Mouse (Mus musculus) heart, adult 2 months (tissue): Measurements from ENCODE around the gene Tbc1d10a. TPM values are rescaled to one million over a fixed set of nuclear protein-coding genes. Genes with fewer than 3 reads are reported as not detected.
A peak's percentile ranks its signal among the peaks of the same experiment; 100 is the strongest.

Experiments used
- DNase-seq, 2 experiments: peaks; one replicate each; pipeline ENCODE4 v3.0.0; 2021
- H3K27ac ChIP-seq: fragments of 200-600 bp; 2 replicates; pipeline ENCODE4 v1.8.1; 2022
- H3K27me3 ChIP-seq: fragments of 200-500 bp; 2 replicates; pipeline ENCODE4 v1.6.1; 2012; ENCODE audit warnings: mild to moderate bottlenecking, low read length, inconsistent platforms, mixed read lengths; ENCODE audit not compliant: control insufficient read depth, insufficient read depth
- H3K36me3 ChIP-seq: fragments of 200-500 bp; 2 replicates; pipeline ENCODE4 v1.6.1; 2012; ENCODE audit warnings: low read length, inconsistent platforms; ENCODE audit not compliant: control insufficient read depth, insufficient read depth
- H3K4me1 ChIP-seq: fragments of 200-500 bp; 2 replicates; pipeline ENCODE4 v1.6.1; 2011; ENCODE audit warnings: low read length; ENCODE audit not compliant: control insufficient read depth, insufficient read depth
- H3K4me3 ChIP-seq: fragments of 200-600 bp; 2 replicates; pipeline ENCODE4 v1.8.1; 2022
- H3K79me2 ChIP-seq: fragments of 200-500 bp; replicated peaks from 2 replicates; pipeline ENCODE4 v1.6.1; 2012; ENCODE audit warnings: mild to moderate bottlenecking, inconsistent platforms, low read length, moderate library complexity, mixed read lengths; ENCODE audit not compliant: control insufficient read depth, insufficient read depth
- H3K9ac ChIP-seq: fragments of 200-500 bp; 2 replicates; pipeline ENCODE4 v1.6.1; 2012; ENCODE audit warnings: low read depth, mild to moderate bottlenecking, control low read depth, inconsistent platforms, low read length, mixed read lengths
- CTCF ChIP-seq: fragments of 200-600 bp; IDR thresholded peaks from 2 replicates; pipeline ENCODE4 v1.8.1; 2022; ENCODE audit warnings: antibody characterized with exemption, mild to moderate bottlenecking, moderate library complexity
- EP300 ChIP-seq: fragments of 200-500 bp; IDR thresholded peaks from 2 replicates; pipeline ENCODE4 v1.6.1; 2011; ENCODE audit warnings: low read depth, low read length, control low read depth; ENCODE audit not compliant: insufficient read depth
- POLR2A ChIP-seq: fragments of 200-500 bp; IDR thresholded peaks from 2 replicates; pipeline ENCODE4 v1.6.1; 2011; ENCODE audit warnings: mild to moderate bottlenecking, low read depth, low read length, control low read depth; ENCODE audit not compliant: insufficient read depth
- WGBS: fragments of 180-500 bp; shearing (Covaris S2); methylation state at CpG from one replicate; pipeline ENCODE4 v1.1.7; 2018; 5-methylcytosine and 5-hydroxymethylcytosine counted together
- intact Hi-C: fragments of 180-260 bp; cut with DNase I; formaldehyde crosslinking; loops from one replicate; pipeline ENCODE4 v1.15.1; 2025
- polyA plus RNA-seq: library from polyadenylated mRNA; depleted of rRNA; stranded (reverse); fragments of >200 nt; gene quantifications from 2 replicates; pipeline ENCODE4 v1.2.3, GENCODE M21; 2012
- total RNA-seq, 2 experiments: library from RNA; stranded (reverse); gene quantifications; 2 replicates each; pipeline ENCODE4 v1.2.3; 2021

The Tbc1d10a gene
- total and polyA plus RNA-seq, 3 experiments = 10.1 to 17.3 (median 10.7) TPM

DNA sequence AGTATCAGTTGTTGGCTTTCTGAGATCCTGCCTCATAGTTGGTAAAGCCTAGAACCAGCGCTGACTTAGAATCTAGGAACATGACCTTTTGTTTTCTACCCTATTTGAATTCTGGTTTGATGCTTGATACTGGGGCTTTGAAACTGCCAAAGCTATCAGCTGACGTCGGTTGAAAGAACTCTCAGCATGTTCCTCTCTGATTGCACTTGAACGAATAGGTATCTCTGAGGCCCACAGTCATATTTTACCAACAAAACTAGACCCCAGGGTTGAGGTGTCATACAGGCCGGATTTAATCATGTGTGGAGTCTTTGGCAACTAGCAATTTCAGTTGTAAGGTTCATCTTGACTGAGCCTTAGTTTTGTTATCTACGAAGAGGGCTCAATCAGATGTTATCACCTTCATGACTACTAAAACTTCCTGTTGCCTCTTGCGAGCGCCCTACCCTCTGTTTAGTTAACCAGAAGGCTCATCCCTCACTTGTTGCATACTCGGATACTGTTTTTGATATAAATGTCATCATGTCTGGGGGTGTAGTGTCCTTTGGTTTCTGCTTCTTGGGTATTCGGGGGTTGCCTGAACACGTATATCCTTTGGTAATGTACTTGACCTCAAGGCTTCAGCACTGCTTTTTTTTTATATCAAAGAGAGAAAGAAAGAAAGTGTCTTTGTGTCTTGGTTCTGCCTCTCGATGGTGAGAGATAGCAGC, 16.6 kb downstream of the Tbc1d10a start:
- intact Hi-C loops = loop anchor here (2.0 kb wide), 1 partner anchor 16 kb away; the partner anchor contains the start of gene Castor1
- TF ChIP-seq CTCF (no peak), POLR2A (no peak), EP300 (no peak)
- H3K36me3 ChIP-seq = peaks cover 10% of the 10 kb centered on the region
- H3K4me1 ChIP-seq = peaks cover 30% of the 10 kb centered on the region
- no peak overlapping the region for H3K4me3 ChIP-seq
- 45% methylated on average over 12 of the region's 12 CpGs for WGBS
- H3K79me2 ChIP-seq = peaks cover 2% of the 10 kb centered on the region; the same call in 1 of the 2 replicates
- H3K9ac ChIP-seq = 0 out of 2 replicates have a peak overlapping the region, but pooled peaks have one; percentile 31
- no peak for DNase-seq
- H3K27me3 ChIP-seq = no peaks in the 10 kb centered on the region
- peak overlapping the region; percentile 84 for H3K27ac ChIP-seq

DNA sequence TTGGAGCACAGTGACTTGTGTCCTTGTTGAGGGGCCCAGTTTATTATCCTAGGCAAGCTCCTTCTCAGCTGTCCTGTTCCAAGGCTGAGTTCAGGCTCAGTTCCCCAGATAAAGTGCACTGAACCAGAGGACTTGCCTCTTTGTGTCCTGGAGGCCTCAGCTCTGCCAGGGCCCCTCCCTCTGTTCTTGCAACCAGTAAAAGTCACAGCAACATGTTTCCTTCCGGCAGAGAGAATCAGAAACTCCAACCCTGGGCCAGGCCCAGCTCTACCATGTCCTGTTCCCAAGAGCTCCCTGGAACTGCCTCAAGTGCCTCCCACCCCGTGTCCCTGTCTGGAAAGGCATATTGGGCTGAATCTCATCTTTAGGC, 17.1 kb downstream of the Tbc1d10a start:
- peaks cover 2% of the 10 kb centered on the region; the same call in 1 of the 2 replicates for H3K79me2 ChIP-seq
- H3K9ac ChIP-seq = 0 out of 2 replicates have a peak overlapping the region, but pooled peaks have one; percentile 31
- H3K27me3 ChIP-seq = no peaks in the 10 kb centered on the region
- intact Hi-C loops = loop anchor here (2.0 kb wide), 1 partner anchor 15 kb away; the partner anchor contains the start of gene Castor1
- peaks cover 33% of the 10 kb centered on the region for H3K4me1 ChIP-seq
- WGBS = 5% methylated on average over 2 of the region's 2 CpGs
- no peak overlapping the region for H3K4me3 ChIP-seq
- TF ChIP-seq EP300 (peak; percentile 91), CTCF (no peak), POLR2A (peak; percentile 83)
- peaks cover 10% of the 10 kb centered on the region for H3K36me3 ChIP-seq
- H3K27ac ChIP-seq = peak overlapping the region; percentile 84
- DNase-seq = peak; percentile 82 to 90

DNA sequence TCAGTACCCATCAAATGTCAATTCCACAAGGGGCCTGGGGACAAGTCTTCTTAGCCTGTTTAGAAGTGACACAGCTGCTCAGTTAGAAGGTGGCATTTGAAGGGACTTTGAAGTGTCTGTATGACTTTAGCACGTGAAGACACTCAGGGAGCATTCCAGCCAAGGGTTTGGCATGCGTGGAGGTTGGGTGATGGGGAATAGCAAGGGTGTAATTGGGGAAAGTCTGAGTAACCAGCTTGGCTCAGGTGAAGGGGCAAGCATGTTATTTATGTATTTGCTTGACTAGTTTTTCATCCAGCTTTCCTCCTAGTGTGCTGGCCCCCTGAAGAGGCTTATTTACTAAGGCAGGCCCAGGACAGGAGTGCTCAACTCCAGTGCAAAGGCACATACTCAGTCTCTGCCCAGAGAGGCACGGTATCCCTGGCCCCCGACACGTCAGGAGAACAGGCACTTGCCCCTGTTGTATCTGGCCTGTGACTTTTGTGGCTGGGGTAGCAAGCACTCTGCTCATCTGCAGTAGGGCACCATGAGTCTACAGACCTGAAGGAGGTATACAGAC, 18.6 kb downstream of the Tbc1d10a start:
- WGBS = 79% methylated on average over 5 of the region's 5 CpGs
- intact Hi-C loops = no loop called here
- H3K4me1 ChIP-seq = peaks cover 31% of the 10 kb centered on the region
- peak overlapping the region; percentile 45; the same call in 1 of the 2 replicates for H3K27ac ChIP-seq
- peaks cover 10% of the 10 kb centered on the region for H3K36me3 ChIP-seq
- H3K79me2 ChIP-seq = no peaks in the 10 kb centered on the region
- DNase-seq = no peak
- H3K27me3 ChIP-seq = no peaks in the 10 kb centered on the region
- no peak overlapping the region for H3K4me3 ChIP-seq
- TF ChIP-seq CTCF = no peak
- no peak for TF ChIP-seq EP300
- no peak for TF ChIP-seq POLR2A
- H3K9ac ChIP-seq = no peak overlapping the region

DNA sequence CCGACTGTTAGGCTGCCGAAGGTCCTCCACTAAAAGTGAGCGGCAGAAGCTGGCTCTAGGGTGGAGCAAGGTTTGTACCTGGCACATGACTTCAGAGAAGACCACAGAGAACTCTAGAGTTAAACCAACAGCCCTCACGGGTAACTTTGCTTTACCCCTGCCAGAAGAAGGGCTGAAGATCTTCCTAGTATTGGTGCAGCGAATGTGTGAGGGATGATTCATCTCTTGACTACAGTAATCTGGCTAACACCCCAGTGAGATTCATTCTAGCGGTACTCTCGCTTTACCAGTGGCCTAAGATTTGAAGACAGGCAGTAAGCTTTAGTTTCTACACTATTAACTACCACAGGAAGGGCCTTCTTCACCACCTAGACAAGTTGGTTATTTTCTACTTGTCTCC, 19.4 kb downstream of the Tbc1d10a start:
- Histone ChIP-seq H3K4me1 (peaks cover 31% of the 10 kb centered on the region), H3K36me3 (peaks cover 10% of the 10 kb centered on the region), H3K4me3 (no peak overlapping the region), H3K9ac (no peak overlapping the region), H3K79me2 (no peaks in the 10 kb centered on the region), H3K27me3 (no peaks in the 10 kb centered on the region), H3K27ac (peak overlapping the region; percentile 45)
- TF ChIP-seq POLR2A (no peak), CTCF (no peak), EP300 (no peak)
- intact Hi-C loops = no loop called here
- 57% methylated on average over 7 of the region's 7 CpGs for WGBS
- DNase-seq = no peak

- H3K27ac ChIP-seq = peak overlapping the region; percentile 45
- WGBS = 38% methylated on average over 6 of the region's 6 CpGs
- H3K27me3 ChIP-seq = no peaks in the 10 kb centered on the region
- no peak for DNase-seq
- no peaks in the 10 kb centered on the region for H3K79me2 ChIP-seq
- intact Hi-C loops = no loop called here
- peaks cover 10% of the 10 kb centered on the region for H3K36me3 ChIP-seq
- H3K4me1 ChIP-seq = peaks cover 31% of the 10 kb centered on the region
- no peak overlapping the region for H3K4me3 ChIP-seq
- TF ChIP-seq POLR2A (no peak), CTCF (no peak)
- no peak overlapping the region for H3K9ac ChIP-seq
Observed at GRCm38 (mm10) chr11:4206563-4206962, 20.0 kb downstream of the Tbc1d10a start.

GRCm38 (mm10) chr11:4207655-4208054, 21.1 kb downstream of the Tbc1d10a start:
- H3K9ac ChIP-seq = no peak overlapping the region
- no peaks in the 10 kb centered on the region for H3K27me3 ChIP-seq
- no peak overlapping the region for H3K4me3 ChIP-seq
- peaks cover 31% of the 10 kb centered on the region for H3K4me1 ChIP-seq
- DNase-seq = no peak
- TF ChIP-seq POLR2A (no peak), EP300 (no peak), CTCF (no peak)
- intact Hi-C loops = no loop called here
- peak overlapping the region; percentile 23 for H3K27ac ChIP-seq
- 85% methylated on average over 9 of the region's 9 CpGs for WGBS
- no peaks in the 10 kb centered on the region for H3K79me2 ChIP-seq
- peaks cover 6% of the 10 kb centered on the region for H3K36me3 ChIP-seq
